Mouse (Mus musculus) CH12.LX (cell line): ENCODE results near the gene Pdlim5. TPM values are rescaled to one million over a fixed set of nuclear protein-coding genes. Genes with fewer than 3 reads are reported as not detected.

ENCODE experiments used
- DNase-seq: peaks from one replicate; pipeline ENCODE4 v3.0.0-alpha.2; 2013; ENCODE audit errors: extremely low read depth
- H3K27ac ChIP-seq: 2 replicates; pipeline ENCODE4 v1.5.1; 2012; ENCODE audit warnings: low read depth, mild to moderate bottlenecking, control low read depth, moderate library complexity; ENCODE audit not compliant: insufficient read depth
- H3K27me3 ChIP-seq: replicated peaks from 2 replicates; pipeline ENCODE3; 2012; ENCODE audit warnings: inconsistent platforms
- H3K36me3 ChIP-seq, 2 experiments: replicated peaks in 1 of 2; 2 replicates each; pipeline versions ENCODE3 to v1.6.1; 2012; ENCODE audit warnings: inconsistent platforms in 1 of 2, low read length in 1 of 2, mild to moderate bottlenecking in 1 of 2, mixed read lengths in 1 of 2, moderate library complexity in 1 of 2; ENCODE audit not compliant: control insufficient read depth in 1 of 2, insufficient read depth in 1 of 2
- H3K4me1 ChIP-seq, 2 experiments: 2 replicates each; pipeline ENCODE4 v1.6.1; 2012; ENCODE audit warnings: inconsistent platforms in 1 of 2, moderate library complexity in 1 of 2; ENCODE audit not compliant: insufficient read depth in 2 of 2, control insufficient read depth in 1 of 2
- H3K4me2 ChIP-seq: 2 replicates; pipeline ENCODE4 v1.6.1; 2012; ENCODE audit warnings: low read depth, mild to moderate bottlenecking, control low read depth; ENCODE audit not compliant: poor library complexity, insufficient read depth, severe bottlenecking
- H3K4me3 ChIP-seq, 3 experiments: fragments of 150-350 bp in 1 of 3; sonication (generic) in 1 of 3; replicated peaks in 1 of 3; 2 replicates each; pipeline versions ENCODE3 to v1.5.1; 2011 to 2012; ENCODE audit warnings: low read depth in 2 of 3, low read length in 2 of 3, mild to moderate bottlenecking in 2 of 3, moderate library complexity in 2 of 3, control low read depth in 1 of 3, improper control_type of control experiment in 1 of 3, inconsistent platforms in 1 of 3, mixed read lengths in 1 of 3; ENCODE audit not compliant: poor library complexity in 1 of 3
- H3K79me2 ChIP-seq: replicated peaks from 2 replicates; pipeline ENCODE4 v1.6.1; 2012; ENCODE audit warnings: mild to moderate bottlenecking, moderate library complexity; ENCODE audit not compliant: control insufficient read depth, poor library complexity, insufficient read depth, severe bottlenecking; ENCODE audit errors: extremely low read depth
- H3K9ac ChIP-seq: 2 replicates; pipeline ENCODE4 v1.6.1; 2012; ENCODE audit warnings: low read depth, mild to moderate bottlenecking, control low read depth, moderate library complexity; ENCODE audit not compliant: insufficient read depth
- H3K9me3 ChIP-seq: replicated peaks from 2 replicates; pipeline ENCODE3; 2012; ENCODE audit warnings: low read length, inconsistent platforms, mixed read lengths
- CHD1 ChIP-seq: IDR thresholded peaks from 2 replicates; pipeline ENCODE4 v1.6.1; 2012; ENCODE audit warnings: low read depth, low read length, improper control_type of control experiment, inconsistent platforms
- CHD2 ChIP-seq: IDR thresholded peaks from 2 replicates; pipeline ENCODE4 v1.6.1; 2011; ENCODE audit warnings: low read length, improper control_type of control experiment
- CTCF ChIP-seq, 2 experiments: IDR thresholded peaks in 1 of 2; conservative IDR thresholded peaks in 1 of 2; 2 replicates each; pipeline ENCODE4 v1.5.1; 2011 to 2012; ENCODE audit warnings: low read depth in 2 of 2, low read length in 2 of 2, improper control_type of control experiment in 1 of 2, inconsistent platforms in 1 of 2, mild to moderate bottlenecking in 1 of 2, moderate library complexity in 1 of 2
- E2F4 ChIP-seq: IDR thresholded peaks from 2 replicates; pipeline ENCODE4 v1.6.1; 2011; ENCODE audit warnings: low read depth, low read length, improper control_type of control experiment; ENCODE audit not compliant: insufficient replicate concordance
- EP300 ChIP-seq: IDR thresholded peaks from 2 replicates; pipeline ENCODE4 v1.6.1; 2011; ENCODE audit warnings: low read length, improper control_type of control experiment
- ETS1 ChIP-seq: conservative IDR thresholded peaks from 2 replicates; pipeline ENCODE4 v1.6.1; 2012; ENCODE audit warnings: low read depth, mild to moderate bottlenecking, inconsistent platforms, low read length, improper control_type of control experiment, moderate library complexity
- GABPA ChIP-seq: IDR thresholded peaks from 2 replicates; pipeline ENCODE4 v1.6.1; 2012; ENCODE audit warnings: low read depth, low read length, improper control_type of control experiment, inconsistent platforms; ENCODE audit not compliant: insufficient replicate concordance
- IRF4 ChIP-seq: IDR thresholded peaks from 2 replicates; pipeline ENCODE4 v1.6.1; 2014; ENCODE audit warnings: low read depth, mild to moderate bottlenecking, inconsistent platforms, low read length, improper control_type of control experiment
- KAT2A ChIP-seq: IDR thresholded peaks from 2 replicates; pipeline ENCODE4 v1.6.1; 2012; ENCODE audit warnings: low read length, improper control_type of control experiment, inconsistent platforms; ENCODE audit not compliant: insufficient replicate concordance
- MAFK ChIP-seq: IDR thresholded peaks from 2 replicates; pipeline ENCODE4 v1.6.1; 2011; ENCODE audit warnings: low read length, improper control_type of control experiment; ENCODE audit not compliant: insufficient replicate concordance
- MAZ ChIP-seq: IDR thresholded peaks from 2 replicates; pipeline ENCODE4 v1.6.1; 2012; ENCODE audit warnings: low read depth, mild to moderate bottlenecking, inconsistent platforms, low read length, improper control_type of control experiment, moderate library complexity
- MXI1 ChIP-seq: IDR thresholded peaks from 2 replicates; pipeline ENCODE4 v1.6.1; 2011; ENCODE audit warnings: mild to moderate bottlenecking, low read depth, low read length, improper control_type of control experiment
- RCOR1 ChIP-seq: conservative IDR thresholded peaks from 2 replicates; pipeline ENCODE4 v1.6.1; 2012; ENCODE audit warnings: low read depth, mild to moderate bottlenecking, inconsistent platforms, low read length, improper control_type of control experiment
- SMC3 ChIP-seq: IDR thresholded peaks from 2 replicates; pipeline ENCODE4 v1.6.1; 2011; ENCODE audit warnings: low read depth, low read length, improper control_type of control experiment
- TCF12 ChIP-seq: IDR thresholded peaks from 2 replicates; pipeline ENCODE4 v1.6.1; 2014; ENCODE audit warnings: low read depth, mild to moderate bottlenecking, inconsistent platforms, low read length, improper control_type of control experiment
- UBTF ChIP-seq: IDR thresholded peaks from 2 replicates; pipeline ENCODE4 v1.6.1; 2012; ENCODE audit warnings: low read depth, mild to moderate bottlenecking, inconsistent platforms, low read length, improper control_type of control experiment, moderate library complexity
- USF1 ChIP-seq: IDR thresholded peaks from 2 replicates; pipeline ENCODE4 v1.6.1; 2014; ENCODE audit warnings: low read depth, mild to moderate bottlenecking, inconsistent platforms, low read length, improper control_type of control experiment
- USF2 ChIP-seq: conservative IDR thresholded peaks from 2 replicates; pipeline ENCODE4 v1.6.1; 2011; ENCODE audit warnings: low read depth, low read length, improper control_type of control experiment
- ZKSCAN1 ChIP-seq: IDR thresholded peaks from 2 replicates; pipeline ENCODE4 v1.6.1; 2012; ENCODE audit warnings: low read depth, inconsistent platforms, low read length, improper control_type of control experiment, borderline replicate concordance
- ZNF384 ChIP-seq: IDR thresholded peaks from 2 replicates; pipeline ENCODE4 v1.6.1; 2012; ENCODE audit warnings: low read depth, low read length, improper control_type of control experiment, inconsistent platforms
- dilution Hi-C: fragments of 300-500 bp; cut with MboI; formaldehyde crosslinking; loops from 2 replicates; pipeline ENCODE4 v1.14.3; 2020; ENCODE audit warnings: low sequenced_read_pairs; ENCODE audit not compliant: extremely low pct_unique_long_range_greater_than_20kb, extremely low pct_ligation_motif_present
- in situ Hi-C: fragments of 300-500 bp; cut with MboI; formaldehyde crosslinking; loops from 3 replicates; pipeline ENCODE4 v1.14.3; 2019; ENCODE audit warnings: low sequenced_read_pairs, low pct_ligation_motif_present, low pct_unique_long_range_greater_than_20kb, mixed read lengths
- polyA plus RNA-seq: library from polyadenylated mRNA; unstranded; fragments of >175 nt; gene quantifications from 2 replicates; pipeline ENCODE4 v1.2.1, GENCODE M21; 2012; ENCODE audit warnings: low read depth; ENCODE audit not compliant: insufficient read length
- total RNA-seq, 2 experiments: library from RNA; depleted of rRNA; stranded (reverse); fragments of 300-350 nt in 1 of 2; fragments of >200 nt in 1 of 2; gene quantifications; 2 replicates each; pipeline ENCODE4 v1.2.3; 2012 to 2014

Gene Pdlim5
- total and polyA plus RNA-seq, 3 experiments, result 22.0 to 24.6 (median 22.8) TPM

GRCm38 (mm10) chr3:142338058-142338457 lies 57.4 kb downstream of the Pdlim5 start:
- dilution Hi-C loops, result no loop called here
- no peak for TF ChIP-seq ZNF384
- no peaks in the 10 kb centered on the region for H3K9me3 ChIP-seq
- no peak for DNase-seq
- no peaks in the 10 kb centered on the region for H3K27me3 ChIP-seq
- H3K79me2 ChIP-seq, result no peaks in the 10 kb centered on the region
- H3K36me3 ChIP-seq, result peaks cover 0 to 7% of the 10 kb centered on the region in 2 experiments
- no peak overlapping the region for H3K27ac ChIP-seq
- in situ Hi-C loops, result no loop called here
- no peaks in the 10 kb centered on the region for H3K4me1 ChIP-seq
- H3K4me3 ChIP-seq, result no peak overlapping the region
- no peak overlapping the region for H3K4me2 ChIP-seq
- H3K9ac ChIP-seq, result no peak overlapping the region

GRCm38 (mm10) chr3:142334496-142334895 lies 61.0 kb downstream of the Pdlim5 start:
- in situ Hi-C loops (no loop called here), dilution Hi-C loops (no loop called here)
- H3K36me3 ChIP-seq, result peaks cover 0 to 7% of the 10 kb centered on the region in 2 experiments
- H3K4me3 ChIP-seq, result no peak overlapping the region
- no peaks in the 10 kb centered on the region for H3K27me3 ChIP-seq
- H3K9ac ChIP-seq, result no peak overlapping the region
- H3K27ac ChIP-seq, result no peak overlapping the region
- no peak for DNase-seq
- no peaks in the 10 kb centered on the region for H3K9me3 ChIP-seq
- H3K79me2 ChIP-seq, result no peaks in the 10 kb centered on the region
- TF ChIP-seq ZKSCAN1 (no peak), SMC3 (no peak), CTCF (conservative IDR thresholded peaks at IDR 0.05 in 1 of 2, IDR thresholded peaks at IDR 0.05 in 1 of 2; ENCODE audit: low read depth in 2 of 2, low read length in 2 of 2) (no peak), CHD1 (no peak), USF2 (no peak), CHD2 (no peak), RCOR1 (no peak), E2F4 (no peak), ETS1 (no peak), EP300 (no peak), UBTF (no peak), KAT2A (no peak), MXI1 (no peak), MAZ (no peak)
- H3K4me1 ChIP-seq, result peaks cover 0 to 6% of the 10 kb centered on the region in 2 experiments; a peak in 1 of 4 replicates
- H3K4me2 ChIP-seq, result no peak overlapping the region

- Histone ChIP-seq H3K79me2 (no peaks in the 10 kb centered on the region), H3K9me3 (no peaks in the 10 kb centered on the region), H3K36me3 (peaks cover 0 to 2% of the 10 kb centered on the region in 2 experiments), H3K4me3 (no peak overlapping the region), H3K27me3 (no peaks in the 10 kb centered on the region), H3K27ac (no peak overlapping the region), H3K4me2 (no peak overlapping the region), H3K9ac (no peak overlapping the region), H3K4me1 (peaks cover 0 to 6% of the 10 kb centered on the region in 2 experiments; a peak in 1 of 4 replicates)
- TF ChIP-seq EP300 (no peak), USF1 (no peak), UBTF (no peak), MAFK (no peak), GABPA (no peak), TCF12 (no peak), USF2 (no peak), IRF4 (no peak), E2F4 (no peak), CTCF (conservative IDR thresholded peaks at IDR 0.05 in 1 of 2, IDR thresholded peaks at IDR 0.05 in 1 of 2; ENCODE audit: low read depth in 2 of 2, low read length in 2 of 2) (no peak), ZKSCAN1 (no peak)
- dilution Hi-C loops (no loop called here), in situ Hi-C loops (no loop called here)
- no peak for DNase-seq
Measured at GRCm38 (mm10) chr3:142333458-142333857, 62.0 kb downstream of the Pdlim5 start.
